Mouse (Mus musculus): Measurements from ENCODE around the gene Chil4. TPM values are rescaled to one million over a fixed set of nuclear protein-coding genes. Genes with fewer than 3 reads are reported as not detected.
"Not testable (repeated sequence)": the region's sequence is repeated elsewhere in the genome, so short reads cannot be mapped to it uniquely, and the experiment has no call there.

Gene Chil4
- polyA plus RNA-seq, 1 experiment = not detected

DNA sequence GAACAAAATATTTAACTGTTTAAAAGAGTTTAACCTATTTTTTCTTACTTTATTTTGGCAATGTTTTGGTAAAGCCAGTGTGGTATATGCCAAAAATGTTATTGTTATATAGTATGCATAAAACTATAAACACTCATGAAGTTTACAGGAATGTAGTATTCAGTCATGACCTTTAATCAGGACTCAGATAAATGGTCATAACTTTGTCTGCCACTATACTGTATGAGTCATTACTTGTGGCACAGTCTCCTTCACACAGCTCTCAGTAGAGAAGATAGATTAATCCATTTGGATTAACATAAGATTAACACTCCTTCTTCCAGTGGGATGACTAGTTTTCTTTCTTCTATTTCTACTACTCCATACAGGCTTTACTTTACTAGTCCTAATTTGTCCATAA, 23.0 kb downstream of the Chil4 start:
- Histone ChIP-seq H3K4me1 (ENCODE audit: control insufficient read depth, insufficient read depth, low read length) (no peaks in the 10 kb centered on the region), H3K27ac (ENCODE audit: insufficient read depth, low read length) (no peak overlapping the region), H3K4me3 (ENCODE audit: insufficient read depth, low read length) (no peak overlapping the region)
- no peak for TF ChIP-seq CTCF (IDR thresholded peaks at IDR 0.05; ENCODE audit: borderline replicate concordance, insufficient read depth, low read length)
- no peak for TF ChIP-seq POLR2A (IDR thresholded peaks at IDR 0.05; ENCODE audit: low read depth, low read length)

DNA sequence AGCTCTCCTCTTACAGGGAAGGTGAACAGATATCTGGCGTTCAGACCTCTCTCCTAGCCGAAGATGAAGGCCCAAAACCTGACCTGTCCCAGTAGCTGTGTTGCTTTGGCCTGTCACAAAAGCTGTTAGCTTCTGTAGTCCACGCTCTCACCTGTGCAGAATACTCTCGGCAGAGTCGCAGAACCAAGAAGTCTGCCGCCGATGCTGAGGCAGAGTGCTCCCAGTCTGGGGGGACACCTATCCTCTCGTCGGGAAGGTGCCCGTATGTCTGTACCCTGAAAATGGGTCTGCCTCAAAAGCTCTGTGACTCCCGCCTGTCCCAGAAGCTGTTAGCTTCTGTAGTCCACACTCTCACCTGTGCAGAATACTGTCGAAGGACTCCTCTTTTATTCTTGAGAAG, 23.8 kb downstream of the Chil4 start:
- TF ChIP-seq POLR2A (IDR thresholded peaks at IDR 0.05; ENCODE audit: low read depth, low read length) (no peak), CTCF (IDR thresholded peaks at IDR 0.05; ENCODE audit: borderline replicate concordance, insufficient read depth, low read length) (no peak)
- H3K4me3 ChIP-seq (ENCODE audit: insufficient read depth, low read length) = no peak overlapping the region
- no peak overlapping the region for H3K27ac ChIP-seq (ENCODE audit: insufficient read depth, low read length)
- no peaks in the 10 kb centered on the region for H3K4me1 ChIP-seq (ENCODE audit: control insufficient read depth, insufficient read depth, low read length)

DNA sequence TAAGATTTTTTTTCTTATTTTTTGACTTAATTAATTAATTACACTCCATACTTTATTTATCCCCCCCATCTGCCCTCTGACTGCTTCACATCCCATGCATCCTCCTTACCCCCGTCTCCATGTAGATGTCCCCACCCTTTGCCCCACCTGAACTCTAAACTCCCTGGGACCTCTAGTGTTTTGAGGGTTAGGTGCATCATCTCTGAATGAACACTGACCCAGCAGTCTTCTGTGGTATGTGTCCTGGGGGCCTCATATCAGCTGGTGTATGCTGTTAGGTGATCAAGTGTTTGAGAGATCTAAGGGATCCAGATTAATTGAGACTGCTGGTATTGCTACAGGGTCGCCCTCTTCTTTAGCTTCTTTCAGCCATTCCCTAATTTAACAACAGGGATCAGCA, 31.3 kb downstream of the Chil4 start:
- Histone ChIP-seq H3K4me3 (ENCODE audit: insufficient read depth, low read length) (no peak overlapping the region), H3K4me1 (ENCODE audit: control insufficient read depth, insufficient read depth, low read length) (no peaks in the 10 kb centered on the region), H3K27ac (ENCODE audit: insufficient read depth, low read length) (no peak overlapping the region)
- TF ChIP-seq POLR2A (IDR thresholded peaks at IDR 0.05; ENCODE audit: low read depth, low read length) (no peak), CTCF (IDR thresholded peaks at IDR 0.05; ENCODE audit: borderline replicate concordance, insufficient read depth, low read length) (no peak)

DNA sequence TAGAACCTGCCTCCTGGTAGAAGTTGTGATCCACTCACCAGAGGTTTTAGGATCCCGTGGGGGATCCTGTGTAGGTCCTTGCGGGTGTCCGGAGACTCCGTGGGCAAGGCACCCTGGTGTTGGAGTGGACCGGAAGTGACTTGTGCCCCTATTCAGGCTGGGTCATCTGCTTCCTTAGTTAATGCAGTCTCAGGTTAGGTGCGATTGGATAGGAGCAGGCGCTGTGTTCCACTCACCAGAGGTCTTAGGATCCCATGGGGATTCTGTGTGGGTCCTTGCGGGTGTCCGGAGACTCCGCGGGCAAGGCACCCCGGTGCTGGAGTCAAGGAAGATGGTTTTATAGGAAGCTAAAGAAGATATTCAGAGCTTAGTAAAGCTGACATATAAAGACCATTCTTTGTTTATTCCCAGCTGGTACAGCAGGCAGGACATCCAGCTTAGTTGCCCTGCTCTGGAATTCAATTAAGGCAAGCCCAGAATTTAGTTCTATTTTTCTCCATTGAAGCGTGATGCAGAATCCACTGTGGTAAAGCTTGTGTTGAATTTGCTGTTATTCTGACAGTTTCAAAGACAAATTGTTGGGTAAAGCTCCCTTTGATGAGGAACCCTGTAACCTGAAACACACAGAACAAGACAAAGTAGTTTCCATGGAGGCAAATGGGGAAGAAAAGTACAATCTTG, 41.7 kb downstream of the Chil4 start:
- H3K4me3 ChIP-seq (ENCODE audit: insufficient read depth, low read length) = no peak overlapping the region
- no peak overlapping the region for H3K27ac ChIP-seq (ENCODE audit: insufficient read depth, low read length)
- H3K4me1 ChIP-seq (ENCODE audit: control insufficient read depth, insufficient read depth, low read length) = no peaks in the 10 kb centered on the region
- TF ChIP-seq POLR2A (IDR thresholded peaks at IDR 0.05; ENCODE audit: low read depth, low read length) (no peak), CTCF (IDR thresholded peaks at IDR 0.05; ENCODE audit: borderline replicate concordance, insufficient read depth, low read length) (no peak)

DNA sequence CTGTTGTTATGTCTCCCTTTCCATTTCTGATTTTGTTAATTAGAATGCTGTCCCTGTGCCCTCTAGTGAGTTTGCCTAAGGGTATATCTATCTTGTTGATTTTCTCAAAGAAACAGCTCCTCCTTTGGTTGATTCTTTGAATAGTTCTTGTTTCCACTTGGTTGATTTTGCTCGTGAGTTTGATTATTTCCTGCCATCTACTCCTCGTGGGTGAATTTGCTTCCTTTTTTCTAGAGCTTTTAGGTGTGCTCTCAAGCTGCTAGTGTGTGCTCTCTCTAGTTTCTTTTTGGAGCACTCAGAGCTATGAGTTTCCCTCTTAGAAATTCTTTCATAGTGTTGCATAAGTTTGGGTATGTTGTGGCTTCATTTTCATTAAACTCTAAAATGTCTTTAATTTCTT, 44.3 kb downstream of the Chil4 start:
- H3K4me3 ChIP-seq (ENCODE audit: insufficient read depth, low read length); H3K4me1 ChIP-seq (ENCODE audit: control insufficient read depth, insufficient read depth, low read length); H3K27ac ChIP-seq (ENCODE audit: insufficient read depth, low read length): not testable (repeated sequence)

DNA sequence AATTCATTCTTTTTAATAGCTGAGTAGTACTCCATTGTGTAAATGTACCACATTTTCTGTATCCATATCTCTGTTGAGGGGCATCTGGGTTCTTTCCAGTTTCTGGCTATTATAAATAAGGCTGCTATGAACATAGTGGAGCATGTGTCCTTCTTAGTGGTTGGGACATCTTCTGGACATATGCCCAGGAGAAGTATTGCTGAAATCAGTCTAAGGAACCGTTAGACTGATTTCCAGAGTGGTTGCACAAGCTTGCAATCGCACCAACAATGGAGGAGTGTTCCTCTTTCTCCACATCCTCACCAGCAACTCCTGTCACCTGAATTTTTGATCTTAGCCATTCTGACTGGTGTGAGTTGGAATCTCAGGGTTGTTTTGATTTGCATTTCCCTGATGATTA, 46.8 kb downstream of the Chil4 start:
- H3K27ac ChIP-seq (ENCODE audit: insufficient read depth, low read length); H3K4me1 ChIP-seq (ENCODE audit: control insufficient read depth, insufficient read depth, low read length); H3K4me3 ChIP-seq (ENCODE audit: insufficient read depth, low read length): not testable (repeated sequence)

DNA sequence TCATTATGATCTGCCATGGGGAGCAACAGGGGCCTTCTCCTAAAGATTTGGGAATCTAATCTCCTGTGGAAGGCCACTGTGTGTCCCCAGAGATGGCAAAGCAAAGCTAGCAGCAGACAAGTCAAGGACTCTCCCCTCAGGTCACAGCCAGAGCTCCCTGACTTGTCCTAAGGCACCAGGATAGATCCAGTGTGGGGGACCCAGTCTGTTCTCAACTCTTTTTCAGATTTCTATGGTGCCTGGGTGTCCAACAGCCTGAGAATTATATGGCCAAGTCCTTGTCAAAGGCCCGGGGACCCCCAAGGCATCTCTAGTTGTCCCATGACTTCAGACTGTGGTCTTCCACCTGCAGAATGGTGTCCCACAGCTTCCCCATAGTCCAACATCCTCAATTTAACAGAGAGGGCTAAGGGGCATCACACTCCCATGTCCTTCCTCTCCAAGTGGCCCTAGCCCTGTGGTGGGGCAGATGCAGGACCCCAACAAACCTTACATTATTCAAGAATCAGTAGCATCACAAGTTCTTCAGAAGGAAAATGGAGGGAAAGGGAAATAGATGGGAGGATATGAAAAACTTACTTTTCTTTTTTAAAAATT, 48.1 kb downstream of the Chil4 start:
- no peak for TF ChIP-seq CTCF (IDR thresholded peaks at IDR 0.05; ENCODE audit: borderline replicate concordance, insufficient read depth, low read length)
- no peak for TF ChIP-seq POLR2A (IDR thresholded peaks at IDR 0.05; ENCODE audit: low read depth, low read length)
- Histone ChIP-seq H3K27ac (ENCODE audit: insufficient read depth, low read length) (no peak overlapping the region), H3K4me1 (ENCODE audit: control insufficient read depth, insufficient read depth, low read length) (no peaks in the 10 kb centered on the region), H3K4me3 (ENCODE audit: insufficient read depth, low read length) (no peak overlapping the region)

DNA sequence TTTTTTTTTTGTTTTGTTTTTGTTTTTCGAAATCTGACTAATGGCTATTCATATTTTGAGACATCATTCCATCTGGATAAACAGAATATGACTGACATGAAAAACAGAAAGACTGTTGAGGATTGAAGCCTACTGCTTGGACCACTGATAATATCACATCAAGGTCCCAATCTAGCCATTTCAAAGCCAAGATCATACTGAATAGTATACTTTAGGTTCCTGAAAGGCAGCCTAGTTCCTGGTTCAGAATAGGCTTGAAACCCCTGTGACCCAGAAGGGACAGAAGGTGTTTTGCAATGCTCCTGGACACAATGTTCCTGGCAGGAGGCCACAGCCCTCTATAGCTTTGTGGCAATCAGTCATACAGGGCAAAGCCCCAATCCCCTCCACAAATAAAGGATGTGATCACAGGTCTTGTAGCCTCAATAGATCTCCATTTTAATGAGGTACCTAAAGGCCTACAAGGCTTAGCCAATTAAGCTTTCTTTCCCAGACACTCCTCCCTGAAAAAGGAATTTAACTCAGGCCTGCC, 48.7 kb downstream of the Chil4 start:
- Histone ChIP-seq H3K27ac (ENCODE audit: insufficient read depth, low read length) (no peak overlapping the region), H3K4me1 (ENCODE audit: control insufficient read depth, insufficient read depth, low read length) (no peaks in the 10 kb centered on the region), H3K4me3 (ENCODE audit: insufficient read depth, low read length) (no peak overlapping the region)
- no peak for TF ChIP-seq POLR2A (IDR thresholded peaks at IDR 0.05; ENCODE audit: low read depth, low read length)
- no peak for TF ChIP-seq CTCF (IDR thresholded peaks at IDR 0.05; ENCODE audit: borderline replicate concordance, insufficient read depth, low read length)

DNA sequence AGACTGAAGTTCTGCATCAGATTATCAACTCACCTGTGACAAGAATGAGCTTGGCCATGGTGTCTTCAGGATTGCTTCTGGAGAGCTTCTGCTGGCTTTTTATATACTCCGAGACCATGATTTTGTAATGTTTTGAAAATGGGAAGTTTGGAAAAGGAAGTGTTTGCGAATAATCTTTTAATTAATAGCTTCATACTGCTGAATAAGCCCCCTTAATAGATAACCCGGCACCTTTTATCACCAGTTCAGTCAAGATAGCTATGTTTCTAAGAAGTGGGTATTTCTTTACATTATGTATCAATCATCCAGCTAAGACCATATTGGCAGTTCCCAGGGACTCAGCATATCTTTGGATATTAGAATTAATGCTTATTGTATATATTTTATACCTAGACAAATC, 51.8 kb downstream of the Chil4 start, which contains the start of gene Chil3:
Gene Chil3, minus strand, starts transcription at position 101 of the 400 bp plus-strand sequence.
- Histone ChIP-seq H3K4me3 (ENCODE audit: insufficient read depth, low read length) (no peak within 1 kb of the TSS), H3K27ac (ENCODE audit: insufficient read depth, low read length) (no peak within 1 kb of the TSS), H3K4me1 (ENCODE audit: control insufficient read depth, insufficient read depth, low read length) (no peaks in the 10 kb centered on the region)
- TF ChIP-seq POLR2A (IDR thresholded peaks at IDR 0.05; ENCODE audit: low read depth, low read length) (no peak), CTCF (IDR thresholded peaks at IDR 0.05; ENCODE audit: borderline replicate concordance, insufficient read depth, low read length) (no peak)

DNA sequence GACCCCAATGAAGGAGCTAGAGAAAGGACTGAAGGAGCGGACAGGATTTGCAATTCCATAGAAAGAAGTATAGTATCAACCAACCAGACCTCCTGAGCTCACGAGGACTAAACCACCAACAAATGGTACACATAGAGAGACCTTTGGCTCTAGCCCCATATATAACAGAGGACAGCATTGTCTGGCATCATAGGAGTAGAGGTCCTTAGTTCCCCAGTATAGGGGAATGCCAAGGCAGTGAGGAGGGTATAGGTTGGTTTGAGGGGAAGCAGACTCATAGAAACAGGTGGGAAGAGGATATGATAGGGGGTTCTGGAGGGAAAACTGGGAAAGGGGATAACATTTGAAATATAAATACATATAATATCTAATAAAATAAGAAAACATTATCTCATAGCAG, 64.9 kb downstream of the Chil4 start:
- TF ChIP-seq POLR2A (IDR thresholded peaks at IDR 0.05; ENCODE audit: low read depth, low read length) = no peak
- Histone ChIP-seq H3K4me1 (ENCODE audit: control insufficient read depth, insufficient read depth, low read length) (no peaks in the 10 kb centered on the region), H3K4me3 (ENCODE audit: insufficient read depth, low read length) (no peak overlapping the region), H3K27ac (ENCODE audit: insufficient read depth, low read length) (no peak overlapping the region)

Other genes with a start within 250 kb of the Chil4 start
- gene Ovgp1, start 245.8 kb downstream of the Chil4 start, polyA plus RNA-seq (2011; ENCODE audit: insufficient read length, low read depth, missing spikeins) = 0.76 and 1.8 TPM in 2 replicates
- not detected in 2 replicates for gene Pifo, start 204.9 kb downstream of the Chil4 start, polyA plus RNA-seq (2011; ENCODE audit: insufficient read length, low read depth, missing spikeins)
- not detected in 2 replicates for gene Chil5, start 186.7 kb downstream of the Chil4 start, polyA plus RNA-seq (2011; ENCODE audit: insufficient read length, low read depth, missing spikeins)
- not detected in 2 replicates for gene Chia1, start 106.3 kb downstream of the Chil4 start, polyA plus RNA-seq (2011; ENCODE audit: insufficient read length, low read depth, missing spikeins)
- not detected in 2 replicates for gene Chil3, start 51.9 kb downstream of the Chil4 start, polyA plus RNA-seq (2011; ENCODE audit: insufficient read length, low read depth, missing spikeins)
- gene Chil6, start 186.7 kb upstream of the Chil4 start, polyA plus RNA-seq (2011; ENCODE audit: insufficient read length, low read depth, missing spikeins) = not detected in 2 replicates

Data from embryonic fibroblast, embryonic 13.5 days (primary cell).